Mouse (Mus musculus) lung, adult 2 months (tissue): ENCODE results near the gene Nlrx1. TPM values are rescaled to one million over a fixed set of nuclear protein-coding genes. Genes with fewer than 3 reads are reported as not detected.

ENCODE experiments used
- DNase-seq: peaks from one replicate; pipeline ENCODE4 v3.0.0; 2022
- H3K4me1 ChIP-seq: fragments of 200-500 bp; 2 replicates; pipeline ENCODE4 v1.6.1; 2011; ENCODE audit warnings: low read length; ENCODE audit not compliant: control insufficient read depth, insufficient read depth
- H3K4me3 ChIP-seq: fragments of 200-500 bp; replicated peaks from 2 replicates; pipeline ENCODE3; 2011; ENCODE audit warnings: low read depth, mild to moderate bottlenecking, control low read depth, low read length; ENCODE audit errors: extremely low read depth
- CTCF ChIP-seq: fragments of 200-500 bp; IDR thresholded peaks from 2 replicates; pipeline ENCODE4 v1.5.1; 2011; ENCODE audit warnings: mild to moderate bottlenecking, low read length, control low read depth; ENCODE audit not compliant: insufficient read depth
- POLR2A ChIP-seq: fragments of 200-500 bp; IDR thresholded peaks from 2 replicates; pipeline ENCODE4 v1.6.1; 2011; ENCODE audit warnings: low read depth, mild to moderate bottlenecking, control low read depth, low read length, borderline replicate concordance; ENCODE audit errors: extremely low read depth
- WGBS: fragments of 180-500 bp; shearing (Covaris S2); methylation state at CpG from one replicate; pipeline ENCODE4 v1.1.7; 2018; 5-methylcytosine and 5-hydroxymethylcytosine counted together
- polyA plus RNA-seq: library from polyadenylated mRNA; depleted of rRNA; stranded (reverse); fragments of >200 nt; gene quantifications from 2 replicates; pipeline ENCODE4 v1.2.3, GENCODE M21; 2012

Nlrx1 gene
- polyA plus RNA-seq, 1 experiment: 15.8 TPM

DNA sequence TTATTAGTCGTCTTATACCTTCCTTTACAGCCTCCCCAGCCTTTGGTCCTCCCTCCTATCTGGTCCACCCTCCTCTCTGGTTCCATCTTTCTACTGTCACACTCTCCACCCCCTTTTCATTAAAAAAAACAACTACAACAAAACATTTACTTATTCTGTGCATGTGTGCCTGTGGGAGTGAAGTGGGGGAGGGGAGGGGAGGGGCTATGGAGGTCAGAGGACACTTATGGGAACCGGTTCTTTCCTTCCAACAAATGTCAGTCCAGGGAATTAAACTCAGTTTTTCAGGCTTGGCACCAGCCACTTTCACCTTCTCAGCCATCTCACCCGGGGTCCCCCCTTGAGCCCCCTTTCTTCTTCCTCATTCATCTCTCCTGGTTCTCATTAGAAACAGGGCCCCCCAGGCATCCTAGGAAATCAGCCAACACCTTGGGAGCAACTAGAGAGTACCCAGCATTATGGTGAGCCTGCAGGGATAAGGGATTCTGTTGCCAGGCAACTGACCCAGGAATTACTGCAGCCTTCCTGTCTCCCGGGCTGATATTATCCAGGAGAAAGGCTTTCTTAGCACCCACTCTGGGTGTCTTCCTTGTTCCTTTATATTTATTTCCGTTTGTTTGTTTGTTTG, 13.8 kb downstream of the Nlrx1 start:
- TF ChIP-seq CTCF (no peak), POLR2A (no peak)
- DNase-seq: no peak
- Histone ChIP-seq H3K4me1 (no peaks in the 10 kb centered on the region), H3K4me3 (no peak overlapping the region)
- 33% methylated on average over 5 of the region's 5 CpGs for WGBS

DNA sequence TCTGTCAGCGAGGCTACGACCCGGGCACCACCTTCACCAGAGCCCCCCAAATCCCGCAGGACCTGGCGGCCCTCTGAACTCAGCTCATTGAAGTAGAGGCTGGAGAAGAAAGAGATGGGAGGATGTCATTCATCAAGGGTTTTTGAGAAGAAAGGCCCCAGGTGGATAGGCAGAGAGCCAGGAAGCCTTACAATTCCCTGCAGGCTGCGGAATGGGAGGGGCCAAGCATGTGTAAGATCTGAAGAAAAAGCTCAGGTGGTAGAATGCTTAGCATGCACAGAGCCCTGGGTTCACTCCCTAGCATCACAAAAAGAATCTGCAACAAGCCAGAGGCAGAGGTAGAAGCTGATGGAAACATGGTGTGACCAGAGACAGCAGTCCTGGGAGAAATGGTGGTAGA, 15.0 kb downstream of the Nlrx1 start:
- Histone ChIP-seq H3K4me1 (no peaks in the 10 kb centered on the region), H3K4me3 (no peak overlapping the region)
- TF ChIP-seq CTCF (no peak), POLR2A (no peak)
- WGBS: 85% methylated on average over 6 of the region's 6 CpGs
- no peak for DNase-seq

DNA sequence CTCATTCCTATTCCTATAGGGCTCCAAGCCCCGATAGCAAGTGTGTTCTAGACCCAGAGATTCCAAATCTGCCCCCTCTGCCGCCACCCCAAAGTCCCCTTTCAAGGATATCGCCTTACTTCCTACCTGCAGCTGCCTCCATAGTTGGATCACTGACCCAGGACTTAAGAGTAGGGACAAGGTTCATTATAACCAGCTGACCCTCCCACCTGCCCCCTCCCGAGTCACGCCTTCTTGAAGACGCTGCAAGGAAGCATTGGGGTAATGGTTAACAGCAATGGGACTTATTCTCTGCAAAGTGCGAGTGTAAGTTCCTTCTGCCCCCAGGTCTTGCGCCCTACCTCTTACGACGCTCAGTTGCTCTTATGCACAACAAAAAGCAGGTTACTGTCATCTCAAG, 17.1 kb downstream of the Nlrx1 start, which contains the start of gene Pdzd3:
TSS of gene Pdzd3 (minus strand) at position 158 of the 400 bp plus-strand sequence.
- TF ChIP-seq CTCF (no peak), POLR2A (no peak)
- DNase-seq: no peak
- Histone ChIP-seq H3K4me1 (no peaks in the 10 kb centered on the region), H3K4me3 (no peak within 1 kb of the TSS)
- WGBS: 78% methylated on average over 10 of the region's 10 CpGs

DNA sequence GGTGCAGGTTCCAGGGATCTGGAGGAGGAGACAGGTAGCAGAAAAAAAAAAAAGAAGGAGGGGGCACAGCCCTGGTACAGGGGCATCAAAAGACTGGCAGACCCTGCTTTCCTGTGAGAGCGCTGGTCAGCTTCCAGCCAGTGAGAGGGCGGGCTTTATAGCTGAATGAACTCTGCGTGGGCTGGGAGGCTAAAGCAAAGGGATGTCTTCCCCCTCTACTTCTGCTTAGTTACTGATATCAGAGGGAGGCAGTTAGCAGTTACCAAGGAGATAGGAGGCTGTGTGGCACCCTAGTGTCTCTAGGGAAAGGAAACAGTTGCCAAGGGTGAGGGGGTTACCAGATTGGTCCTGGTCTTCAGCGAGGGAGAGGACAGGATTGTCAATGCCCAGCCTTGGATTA, 18.0 kb downstream of the Nlrx1 start:
- H3K4me1 ChIP-seq: no peaks in the 10 kb centered on the region
- DNase-seq: no peak
- 61% methylated on average over 4 of the region's 4 CpGs for WGBS
- TF ChIP-seq POLR2A (no peak), CTCF (no peak)
- H3K4me3 ChIP-seq: no peak overlapping the region

DNA sequence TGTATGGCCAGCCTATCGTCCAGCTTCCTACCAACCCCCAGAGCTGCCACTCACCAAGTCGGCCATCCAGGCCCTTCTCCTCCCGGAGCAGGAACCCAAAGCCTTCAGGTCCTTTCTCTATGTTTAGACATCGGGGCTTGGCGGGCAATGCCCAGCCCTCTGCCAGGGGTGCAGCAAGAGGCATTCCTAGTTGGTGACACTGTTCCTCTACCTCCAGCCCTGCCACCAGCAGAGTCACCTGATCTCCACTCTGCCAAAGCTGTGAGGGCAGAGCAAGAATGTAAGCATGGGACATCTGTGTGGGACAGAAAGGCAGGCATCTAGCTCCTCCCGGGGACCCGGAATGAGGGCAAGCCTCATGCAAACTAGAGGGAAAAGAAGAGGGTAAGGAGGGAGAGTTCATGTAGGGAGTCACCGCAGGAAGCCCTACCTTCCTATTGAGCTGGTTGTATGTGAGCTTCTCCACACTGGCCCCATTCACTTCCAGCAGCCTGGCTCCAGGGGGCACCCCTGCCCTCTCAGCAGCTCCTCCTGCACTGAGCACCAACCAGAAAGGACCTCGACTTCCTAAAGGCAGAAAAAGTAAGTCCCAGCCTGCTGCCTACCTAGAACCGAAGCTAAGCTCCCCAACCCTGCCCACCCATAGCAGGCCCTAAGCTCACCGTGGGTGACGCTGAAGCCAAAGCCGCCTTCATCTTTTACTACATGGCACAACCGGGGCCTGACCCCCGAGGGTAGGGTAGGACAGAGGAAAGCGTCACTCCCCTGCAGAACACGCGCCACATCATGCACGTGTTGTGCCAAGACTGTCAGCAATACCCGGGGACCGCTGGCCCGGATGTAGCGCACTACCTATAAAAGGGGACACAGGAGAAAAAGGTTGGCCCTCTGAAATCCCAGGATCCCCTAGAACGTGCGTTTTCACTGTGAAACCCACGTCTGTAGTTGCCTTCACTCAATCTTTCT, 18.9 kb downstream of the Nlrx1 start:
- H3K4me3 ChIP-seq: no peak overlapping the region
- TF ChIP-seq CTCF (peak; percentile 78), POLR2A (no peak)
- peak; percentile 31 for DNase-seq
- WGBS: 49% methylated on average over 26 of the region's 26 CpGs
- H3K4me1 ChIP-seq: no peaks in the 10 kb centered on the region

DNA sequence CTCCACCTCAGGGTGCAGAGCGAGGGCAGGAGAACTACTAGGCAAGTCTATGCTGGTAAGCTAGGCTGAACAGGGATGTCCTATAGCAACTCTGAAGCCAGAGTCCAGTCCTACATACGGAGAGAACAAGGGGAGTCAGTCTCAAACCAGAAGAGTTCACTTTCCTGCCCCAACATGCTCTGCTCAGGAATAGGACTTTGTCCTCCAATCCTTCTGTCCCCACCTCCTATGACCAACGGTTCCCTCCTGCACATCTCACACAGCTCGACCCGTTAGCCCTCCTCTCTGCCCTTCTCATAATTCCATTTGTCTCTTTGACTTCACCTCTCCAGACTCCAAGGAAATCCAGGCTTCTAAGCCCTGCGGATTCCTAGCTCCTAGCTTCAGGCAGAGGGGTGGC, 20.5 kb downstream of the Nlrx1 start:
- DNase-seq: no peak
- 65% methylated on average over 6 of the region's 6 CpGs for WGBS

DNA sequence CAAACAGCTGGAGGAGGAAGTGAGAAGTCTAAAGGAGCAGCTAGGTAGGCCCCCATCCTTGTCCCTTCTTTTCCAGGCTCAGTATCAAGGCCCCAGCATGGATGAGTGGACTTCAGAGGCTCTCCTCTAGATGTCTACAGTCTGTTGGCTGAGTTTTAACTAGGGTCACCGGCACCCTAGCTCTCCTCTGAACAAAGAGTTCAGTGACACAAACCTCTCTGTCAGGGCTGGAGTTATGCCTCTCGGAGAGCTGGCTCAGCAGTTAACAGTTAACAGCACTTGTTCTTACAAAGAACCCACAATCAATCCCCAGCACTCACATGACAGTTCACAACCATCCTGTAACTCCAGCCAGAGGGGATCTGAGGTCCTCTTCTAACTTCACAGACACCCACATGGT, 24.8 kb downstream of the Nlrx1 start:
- TF ChIP-seq POLR2A (no peak), CTCF (no peak)
- WGBS: 49% methylated on average over 2 of the region's 2 CpGs
- Histone ChIP-seq H3K4me3 (no peak overlapping the region), H3K4me1 (no peaks in the 10 kb centered on the region)
- no peak for DNase-seq

More for the DNA sequence above, 20.5 kb downstream of the Nlrx1 start:
- TF ChIP-seq POLR2A (no peak), CTCF (no peak)
- Histone ChIP-seq H3K4me1 (no peaks in the 10 kb centered on the region), H3K4me3 (no peak overlapping the region)

DNA sequence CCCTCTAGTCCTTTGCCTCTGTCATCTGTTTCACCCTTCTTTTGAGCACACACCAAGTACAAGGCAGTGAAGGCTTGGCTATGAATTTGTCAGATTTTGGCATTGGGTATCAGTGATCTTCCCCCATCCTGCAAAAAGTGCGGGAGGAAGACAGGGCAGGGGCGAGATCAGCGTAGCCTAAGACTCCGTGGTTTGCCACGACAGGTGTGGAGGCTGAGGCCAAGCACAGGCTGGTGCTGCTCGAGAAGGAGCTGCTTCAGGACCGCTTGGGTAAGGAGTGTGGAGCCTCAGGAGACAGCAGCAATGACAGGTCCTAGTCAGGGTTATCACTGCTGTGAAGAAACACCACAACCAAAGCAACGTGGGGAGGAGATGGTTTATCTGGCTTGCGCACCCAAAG, 27.0 kb downstream of the Nlrx1 start:
- WGBS: 55% methylated on average over 9 of the region's 9 CpGs
- Histone ChIP-seq H3K4me1 (no peaks in the 10 kb centered on the region), H3K4me3 (no peak overlapping the region)
- no peak for TF ChIP-seq POLR2A
- TF ChIP-seq CTCF: no peak
- no peak for DNase-seq

DNA sequence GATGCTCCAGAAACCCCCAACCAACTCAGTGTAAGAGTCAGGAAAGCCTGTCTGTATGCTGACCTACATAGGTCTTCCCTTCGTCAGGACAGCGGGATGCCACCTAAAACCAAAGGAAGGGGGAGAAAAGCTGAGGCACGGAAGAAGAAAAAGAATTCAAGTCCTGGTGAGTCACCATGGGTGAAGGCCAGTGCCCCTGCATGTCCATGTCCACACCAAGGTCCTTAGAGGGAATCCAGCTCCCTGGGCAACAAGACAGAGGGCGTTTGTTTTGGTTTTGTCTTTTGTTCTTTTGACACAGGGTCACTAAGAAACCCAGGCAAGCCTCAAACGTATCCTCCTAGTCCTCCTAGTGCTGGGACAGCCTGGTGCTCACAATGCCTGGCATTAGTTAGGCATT, 27.5 kb downstream of the Nlrx1 start:
- DNase-seq: no peak
- TF ChIP-seq POLR2A: peak; percentile 28; the same call in 1 of the 2 replicates
- TF ChIP-seq CTCF: no peak
- Histone ChIP-seq H3K4me1 (no peaks in the 10 kb centered on the region), H3K4me3 (no peak overlapping the region)
- 53% methylated on average over 5 of the region's 5 CpGs for WGBS

DNA sequence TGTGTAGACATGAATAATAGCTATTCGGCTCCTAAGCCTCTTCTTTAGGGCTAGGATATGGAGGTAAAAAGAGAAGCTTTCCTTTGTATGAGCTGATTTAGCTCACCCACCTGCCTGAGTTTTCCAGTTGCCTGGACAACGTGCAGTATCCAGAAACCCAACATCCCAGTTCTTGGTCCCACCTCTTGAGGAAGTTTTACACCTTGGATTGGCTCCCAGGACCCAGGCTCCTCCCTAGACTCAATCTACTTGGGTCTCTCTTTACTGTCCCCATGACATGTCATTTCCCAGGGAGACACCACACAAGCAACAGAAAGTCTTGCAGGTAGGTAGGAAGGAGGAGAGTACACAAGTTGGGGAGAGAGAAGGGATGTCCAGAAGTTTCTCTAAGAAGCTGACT, 28.0 kb downstream of the Nlrx1 start, which contains the start of gene Ccdc153:
TSS of gene Ccdc153 (plus strand) at position 278 of the 400 bp plus-strand sequence.
- TF ChIP-seq CTCF (no peak), POLR2A (no peak)
- WGBS: 42% methylated on average over 2 of the region's 2 CpGs

DNA sequence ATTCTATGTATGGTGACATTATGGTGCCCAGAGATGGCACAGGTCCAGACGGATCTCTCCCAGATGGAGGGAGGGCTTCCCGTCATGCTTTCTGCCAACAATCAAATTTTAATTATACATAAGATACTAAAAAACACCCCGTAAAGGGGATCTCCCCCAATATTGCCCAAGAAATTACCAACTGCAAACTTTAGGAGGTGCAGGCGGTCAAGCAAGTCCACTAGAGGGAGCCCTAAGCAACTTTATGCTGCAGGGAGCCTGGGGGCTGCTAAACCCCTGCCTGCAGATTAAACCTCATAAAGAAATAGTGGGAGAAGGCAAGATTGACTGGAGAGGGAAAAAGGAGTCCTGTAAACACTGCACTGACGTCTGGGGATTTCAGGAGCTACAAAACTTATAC, 29.0 kb downstream of the Nlrx1 start:
- DNase-seq: peak; percentile 28
- no peaks in the 10 kb centered on the region for H3K4me1 ChIP-seq
- no peak overlapping the region for H3K4me3 ChIP-seq
- TF ChIP-seq POLR2A (no peak), CTCF (peak; percentile 61)
- 10% methylated on average over 5 of the region's 5 CpGs for WGBS

More for the DNA sequence above, 28.0 kb downstream of the Nlrx1 start, which contains the start of gene Ccdc153:
- DNase-seq: no peak
- no peaks in the 10 kb centered on the region for H3K4me1 ChIP-seq
- H3K4me3 ChIP-seq: no peak within 1 kb of the TSS
